Mouse (Mus musculus) layer of hippocampus, adult 8-10 months (tissue): ENCODE data around the gene Adgrl3. TPM values are rescaled to one million over a fixed set of nuclear protein-coding genes. Genes with fewer than 3 reads are reported as not detected.

Experiments used
- DNase-seq, 2 experiments: peaks; one replicate each; pipeline ENCODE4 v3.0.0; 2022; ENCODE audit warnings: low spot score in 2 of 2
- microRNA-seq, 2 experiments: library from miRNA; unstranded; fragments of <30 nt; microRNA quantifications; one replicate each; pipeline ENCODE4 v1.2.0; 2022
- total RNA-seq, 4 experiments: library from RNA; stranded (reverse); gene quantifications; 2 replicates each; pipeline ENCODE4 v1.2.4; 2022

Gene Adgrl3
- total RNA-seq, 4 experiments from 2014 or later: 156 to 185 (median 171) TPM

GRCm38 (mm10) chr5:81810966-81811365 lies 791.0 kb downstream of the Adgrl3 start:
- no peak for DNase-seq

GRCm38 (mm10) chr5:81832076-81832475 lies 812.1 kb downstream of the Adgrl3 start:
- no peak for DNase-seq

GRCm38 (mm10) chr5:81832679-81833078 lies 812.7 kb downstream of the Adgrl3 start:
- DNase-seq: no peak

GRCm38 (mm10) chr5:81837860-81838259 lies 817.9 kb downstream of the Adgrl3 start:
- no peak for DNase-seq

GRCm38 (mm10) chr5:81843798-81844197 lies 823.9 kb downstream of the Adgrl3 start:
- no peak for DNase-seq

- DNase-seq: no peak
Measured at GRCm38 (mm10) chr5:81870336-81870735, 850.4 kb downstream of the Adgrl3 start.

Small RNA genes within 50 kb of the gene (microRNA-seq; reads per million reads assigned to microRNA genes)
- gene Gm22048: 0 reads per million in 2 experiments
